Mouse (Mus musculus) thymus, adult 2 months (tissue): ENCODE measurements around the gene Arhgef11. TPM values are rescaled to one million over a fixed set of nuclear protein-coding genes. Genes with fewer than 3 reads are reported as not detected.

Experiments used
- DNase-seq: peaks from one replicate; pipeline ENCODE4 v3.0.0; 2021
- H3K27ac ChIP-seq: fragments of 200-500 bp; 2 replicates; pipeline ENCODE4 v1.5.1; 2012; ENCODE audit warnings: low read length, control low read depth; ENCODE audit not compliant: control insufficient read depth, insufficient read depth
- H3K27me3 ChIP-seq: fragments of 200-500 bp; 2 replicates; pipeline ENCODE4 v1.6.1; 2012; ENCODE audit warnings: mild to moderate bottlenecking, low read length, moderate library complexity, mixed read lengths; ENCODE audit not compliant: control insufficient read depth, insufficient read depth
- H3K36me3 ChIP-seq: fragments of 200-500 bp; 2 replicates; pipeline ENCODE4 v1.6.1; 2012; ENCODE audit warnings: mild to moderate bottlenecking, low read length, moderate library complexity; ENCODE audit not compliant: control insufficient read depth, insufficient read depth
- H3K4me1 ChIP-seq: fragments of 200-500 bp; replicated peaks from 2 replicates; pipeline ENCODE4 v1.6.1; 2012; ENCODE audit warnings: low read length; ENCODE audit not compliant: control insufficient read depth, insufficient read depth
- H3K4me3 ChIP-seq: fragments of 200-500 bp; 2 replicates; pipeline ENCODE4 v1.5.1; 2012; ENCODE audit warnings: mild to moderate bottlenecking, low read length, control low read depth, moderate library complexity; ENCODE audit not compliant: control insufficient read depth, insufficient read depth
- CTCF ChIP-seq: fragments of 200-500 bp; IDR thresholded peaks from 2 replicates; pipeline ENCODE4 v1.5.1; 2012; ENCODE audit warnings: mild to moderate bottlenecking, control low read depth, low read length, moderate library complexity, borderline replicate concordance; ENCODE audit not compliant: control insufficient read depth, poor library complexity, insufficient read depth; ENCODE audit errors: extremely low read depth
- POLR2A ChIP-seq: fragments of 200-500 bp; IDR thresholded peaks from 2 replicates; pipeline ENCODE4 v1.6.1; 2012; ENCODE audit warnings: mild to moderate bottlenecking, low read length, control low read depth, moderate library complexity; ENCODE audit not compliant: control insufficient read depth, poor library complexity, insufficient read depth; ENCODE audit errors: extremely low read depth
- WGBS: fragments of 180-500 bp; shearing (Covaris S2); methylation state at CpG from one replicate; pipeline ENCODE4 v1.1.7; 2018; 5-methylcytosine and 5-hydroxymethylcytosine counted together
- polyA plus RNA-seq: library from polyadenylated mRNA; depleted of rRNA; stranded (reverse); fragments of >200 nt; gene quantifications from 2 replicates; pipeline ENCODE4 v1.2.3, GENCODE M21; 2012

Gene Arhgef11
- polyA plus RNA-seq, 1 experiment = 37.0 TPM

DNA sequence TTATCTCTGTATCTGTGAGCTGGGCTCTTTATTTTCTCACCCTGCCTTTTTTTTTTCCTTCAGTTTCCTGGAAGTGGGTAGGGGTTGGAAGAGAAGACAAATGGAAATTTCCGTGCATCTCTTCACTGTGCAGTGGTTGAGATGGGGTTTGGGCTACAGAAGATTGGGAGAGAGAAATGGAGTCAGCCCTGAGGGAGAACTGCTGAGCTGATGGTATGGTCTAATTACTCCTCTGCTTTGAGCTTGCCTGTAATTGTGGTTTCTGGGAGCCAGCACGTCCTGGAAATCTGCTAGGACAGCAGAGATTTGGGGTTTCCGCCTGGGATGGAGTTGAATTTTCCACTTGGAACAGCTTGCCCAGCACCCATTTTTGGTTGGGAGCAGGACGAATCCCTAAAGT is 43.1 kb downstream of the Arhgef11 start:
- TF ChIP-seq POLR2A (no peak), CTCF (no peak)
- Histone ChIP-seq H3K27ac (no peak overlapping the region), H3K36me3 (no peaks in the 10 kb centered on the region), H3K27me3 (no peaks in the 10 kb centered on the region), H3K4me3 (no peak overlapping the region), H3K4me1 (no peaks in the 10 kb centered on the region)
- 88% methylated on average over 4 of the region's 4 CpGs for WGBS
- DNase-seq = no peak

DNA sequence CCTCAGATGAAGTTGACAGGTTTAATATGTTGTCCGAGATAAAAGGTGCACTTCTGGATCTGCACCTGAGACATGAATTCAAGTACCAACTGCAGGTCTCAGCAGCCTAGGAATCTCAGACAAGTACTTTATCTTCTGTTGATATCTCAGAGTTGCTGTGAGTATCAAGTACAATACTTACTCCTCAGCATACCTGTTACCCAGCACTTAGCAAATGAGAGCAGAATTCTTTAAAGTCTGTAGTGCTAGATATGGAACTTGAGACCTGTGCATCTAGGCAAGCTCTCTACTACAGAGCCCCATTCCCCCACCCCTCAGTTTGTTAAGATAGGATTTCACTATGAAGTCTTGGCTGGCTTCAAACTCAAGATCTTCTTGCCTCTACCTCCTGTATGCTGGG is 43.9 kb downstream of the Arhgef11 start:
- Histone ChIP-seq H3K4me3 (no peak overlapping the region), H3K27me3 (no peaks in the 10 kb centered on the region), H3K4me1 (no peaks in the 10 kb centered on the region), H3K36me3 (no peaks in the 10 kb centered on the region), H3K27ac (no peak overlapping the region)
- TF ChIP-seq CTCF = no peak
- no peak for TF ChIP-seq POLR2A
- 88% methylated on average over 1 of the region's 1 CpGs for WGBS
- no peak for DNase-seq

DNA sequence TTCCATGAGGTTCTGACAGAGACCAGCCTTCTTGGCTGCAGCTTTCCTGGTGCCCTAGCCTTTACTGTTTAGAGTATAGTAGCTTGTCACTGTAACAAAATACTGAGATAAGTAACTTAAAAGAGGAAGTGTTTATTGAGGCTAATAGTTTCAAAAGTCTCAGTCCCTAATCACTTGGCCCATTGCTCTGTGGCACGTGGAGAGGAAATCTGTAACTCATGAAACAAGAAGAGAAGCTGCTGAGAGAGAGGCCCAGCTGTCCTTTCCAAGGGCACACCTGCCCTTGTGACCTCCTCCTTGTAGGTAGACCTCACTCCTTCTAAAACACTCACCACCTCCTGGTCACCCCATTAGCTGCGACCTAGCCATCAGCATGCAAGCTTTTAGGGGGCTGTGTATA is 101.2 kb downstream of the Arhgef11 start:
- TF ChIP-seq CTCF = no peak
- TF ChIP-seq POLR2A = no peak
- Histone ChIP-seq H3K27ac (no peak overlapping the region), H3K4me3 (no peak overlapping the region), H3K4me1 (no peaks in the 10 kb centered on the region), H3K27me3 (no peaks in the 10 kb centered on the region), H3K36me3 (peaks cover 7% of the 10 kb centered on the region; the same call in 1 of the 2 replicates)
- no peak for DNase-seq
- 61% methylated on average over 2 of the region's 2 CpGs for WGBS

DNA sequence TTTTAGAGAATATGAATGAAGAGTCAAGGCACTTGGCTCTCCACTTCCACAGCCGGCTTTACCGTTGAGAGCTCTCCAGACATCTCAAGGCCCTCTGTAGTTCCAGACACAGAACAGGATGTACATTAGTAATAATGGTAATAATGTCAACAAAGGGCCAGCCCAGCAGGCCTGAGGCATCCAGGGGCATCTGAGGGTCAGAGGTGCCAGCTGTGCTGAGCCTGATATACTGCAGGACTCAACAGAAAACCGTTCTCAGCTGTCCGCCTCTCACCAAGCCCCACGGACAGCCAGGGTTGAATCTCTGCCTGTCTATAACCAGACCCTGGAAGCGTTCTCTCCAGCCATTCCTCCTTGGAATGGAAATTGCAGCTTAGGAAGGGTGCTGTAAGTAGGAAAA is 107.2 kb downstream of the Arhgef11 start:
- 96% methylated on average over 6 of the region's 6 CpGs for WGBS
- H3K4me3 ChIP-seq = no peak overlapping the region
- H3K27ac ChIP-seq = no peak overlapping the region
- no peak for TF ChIP-seq CTCF
- no peak for TF ChIP-seq POLR2A
- no peak for DNase-seq
- H3K36me3 ChIP-seq = peaks cover 10% of the 10 kb centered on the region
- no peaks in the 10 kb centered on the region for H3K27me3 ChIP-seq
- no peaks in the 10 kb centered on the region for H3K4me1 ChIP-seq

DNA sequence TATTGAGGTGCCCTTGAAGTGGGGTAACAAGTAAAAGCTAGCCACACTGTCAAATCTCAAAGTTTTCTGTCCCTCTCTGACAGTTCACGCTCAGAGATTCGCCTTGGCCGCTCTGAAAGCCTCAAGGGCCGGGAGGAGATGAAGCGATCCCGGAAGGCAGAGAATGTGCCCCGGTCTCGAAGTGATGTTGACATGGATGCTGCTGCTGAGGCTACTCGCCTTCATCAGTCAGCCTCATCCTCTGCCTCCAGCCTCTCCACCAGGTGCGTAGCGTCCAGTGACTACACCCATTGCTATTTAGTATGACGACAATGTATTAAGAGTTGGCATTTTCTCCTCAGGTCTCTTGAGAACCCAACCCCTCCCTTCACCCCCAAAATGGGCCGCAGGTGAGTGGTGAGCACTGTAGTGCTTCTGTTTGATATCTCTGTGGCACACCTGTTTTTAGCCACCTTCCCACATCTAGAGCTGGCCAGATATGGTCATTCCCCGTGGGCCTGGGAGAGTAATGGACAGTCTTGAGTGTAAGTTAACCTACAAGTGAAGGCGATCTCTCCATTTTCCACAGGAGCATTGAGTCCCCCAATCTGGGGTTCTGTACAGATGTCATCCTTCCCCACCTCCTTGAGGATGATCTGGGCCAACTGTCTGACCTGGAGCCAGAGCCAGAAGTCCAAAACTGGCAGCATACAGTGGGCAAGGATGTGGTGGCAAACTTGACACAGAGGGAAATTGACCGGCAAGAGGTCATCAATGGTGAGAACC is 108.2 kb downstream of the Arhgef11 start:
- H3K36me3 ChIP-seq = peaks cover 10% of the 10 kb centered on the region

DNA sequence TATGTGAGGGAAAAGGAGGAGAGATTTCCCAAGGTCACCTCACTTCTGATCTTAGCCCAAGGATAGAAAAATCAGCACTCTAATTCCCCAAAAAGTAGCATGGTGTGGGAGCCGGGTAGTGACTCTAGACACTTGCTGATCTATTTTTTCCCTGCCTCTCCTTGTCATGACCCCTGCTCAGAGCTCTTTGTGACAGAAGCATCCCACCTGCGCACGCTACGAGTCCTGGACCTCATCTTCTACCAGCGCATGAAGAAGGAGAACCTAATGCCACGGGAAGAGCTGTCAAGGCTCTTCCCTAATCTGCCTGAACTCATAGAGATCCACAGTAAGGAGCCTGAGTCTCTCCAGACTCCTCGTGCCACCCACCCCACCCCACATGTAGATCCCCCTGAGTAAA is 108.8 kb downstream of the Arhgef11 start:
- Histone ChIP-seq H3K27me3 (no peaks in the 10 kb centered on the region), H3K36me3 (peaks cover 10% of the 10 kb centered on the region), H3K4me3 (no peak overlapping the region), H3K4me1 (no peaks in the 10 kb centered on the region), H3K27ac (no peak overlapping the region)
- 96% methylated on average over 7 of the region's 7 CpGs for WGBS
- no peak for DNase-seq
- TF ChIP-seq POLR2A = no peak
- no peak for TF ChIP-seq CTCF

More for the DNA sequence above, 108.2 kb downstream of the Arhgef11 start:
- Histone ChIP-seq H3K4me3 (no peak overlapping the region), H3K4me1 (no peaks in the 10 kb centered on the region), H3K27ac (no peak overlapping the region), H3K27me3 (no peaks in the 10 kb centered on the region)
- TF ChIP-seq CTCF (no peak), POLR2A (no peak)
- 98% methylated on average over 16 of the region's 16 CpGs for whole genome bisulfite sequencing
- no peak for DNase-seq

DNA sequence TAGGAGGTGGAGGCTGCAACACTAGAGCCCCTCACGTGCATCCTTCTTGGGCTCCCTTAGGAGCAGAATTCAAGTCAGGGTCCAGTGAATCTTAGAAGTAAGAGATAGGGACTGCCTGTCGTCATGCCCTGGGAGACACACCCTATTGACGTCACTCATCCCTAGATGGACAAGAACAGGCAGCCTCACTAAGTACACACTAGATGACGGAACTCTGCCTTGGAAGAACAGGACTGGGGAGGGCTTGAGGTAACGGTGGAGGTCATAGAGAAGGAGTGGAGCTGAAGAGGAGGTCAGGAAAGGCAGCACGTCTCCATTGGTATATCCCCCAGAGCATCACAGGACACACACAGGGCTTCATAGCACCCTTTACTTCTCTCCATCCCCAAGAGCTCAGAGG is 111.3 kb downstream of the Arhgef11 start:
- no peaks in the 10 kb centered on the region for H3K27me3 ChIP-seq
- TF ChIP-seq POLR2A (no peak), CTCF (no peak)
- no peak overlapping the region for H3K4me3 ChIP-seq
- no peak for DNase-seq
- 96% methylated on average over 6 of the region's 6 CpGs for WGBS
- H3K27ac ChIP-seq = no peak overlapping the region
- H3K4me1 ChIP-seq = no peaks in the 10 kb centered on the region
- peaks cover 10% of the 10 kb centered on the region for H3K36me3 ChIP-seq
